Mouse (Mus musculus): Measurements from ENCODE around the gene Cela2a. TPM values are rescaled to one million over a fixed set of nuclear protein-coding genes. Genes with fewer than 3 reads are reported as not detected.

Gene Cela2a
- polyA plus RNA-seq, 1 experiment, result 0.13 TPM

DNA sequence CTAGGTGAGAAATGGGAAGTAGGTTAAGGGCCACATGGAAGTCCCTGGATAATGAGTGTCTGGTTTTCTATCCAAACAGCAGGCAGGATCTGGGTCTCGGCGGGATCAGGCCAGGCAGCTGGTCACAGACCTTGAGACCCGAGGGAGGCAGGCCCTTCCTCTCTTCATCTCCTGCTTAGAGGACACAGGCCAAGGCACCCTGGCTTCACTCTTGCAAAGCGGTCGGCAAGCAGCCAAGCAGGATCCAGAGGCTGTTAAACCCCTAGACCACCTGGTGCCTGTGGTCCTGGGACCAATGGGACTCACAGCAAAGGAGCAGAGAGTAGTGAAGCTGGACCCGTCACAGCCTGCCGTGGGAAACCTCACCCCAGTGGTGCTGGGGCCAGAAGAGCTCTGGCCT, 29.6 kb downstream of the Cela2a start:
- H3K4me3 ChIP-seq (replicated peaks; ENCODE audit: insufficient read depth, low read depth, low read length), result no peak overlapping the region
- H3K27me3 ChIP-seq (ENCODE audit: control insufficient read depth, insufficient read depth, low read length), result no peaks in the 10 kb centered on the region
- no peak for TF ChIP-seq POLR2A (IDR thresholded peaks at IDR 0.05; ENCODE audit: borderline replicate concordance, insufficient read depth, low read length)
- TF ChIP-seq CTCF (IDR thresholded peaks at IDR 0.05; ENCODE audit: borderline replicate concordance, insufficient read depth, low read depth, low read length), result no peak
- DNase-seq, result peak in 1 of 2 experiments; percentile 16
- H3K4me1 ChIP-seq (ENCODE audit: control insufficient read depth, insufficient read depth, low read length), result peaks cover 4% of the 10 kb centered on the region; the same call in 1 of the 2 replicates
- 55% methylated on average over 7 of the region's 7 CpGs for WGBS
- H3K27ac ChIP-seq (ENCODE audit: insufficient read depth, low read length), result no peak overlapping the region

DNA sequence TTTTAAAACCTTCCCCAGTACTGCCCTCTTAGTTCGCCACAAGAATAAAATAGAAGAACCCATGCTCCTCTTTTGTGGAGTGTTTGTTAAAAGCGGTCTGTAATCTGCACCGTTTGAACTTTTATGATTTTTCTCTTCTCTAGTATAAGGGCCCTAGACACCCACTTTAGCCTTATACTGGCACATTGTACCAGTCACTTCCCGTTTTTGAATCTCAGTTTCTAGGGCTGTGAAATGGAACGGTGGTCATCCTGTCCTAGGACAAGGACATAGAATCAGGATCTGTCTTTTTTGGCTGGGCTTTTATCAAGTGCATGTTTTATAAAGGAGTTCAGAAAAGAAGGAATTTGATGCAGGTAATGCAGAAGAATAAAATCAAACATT, 31.8 kb downstream of the Cela2a start:
- Histone ChIP-seq H3K27me3 (ENCODE audit: control insufficient read depth, insufficient read depth, low read length) (no peaks in the 10 kb centered on the region), H3K4me3 (replicated peaks; ENCODE audit: insufficient read depth, low read depth, low read length) (peak overlapping the region; percentile 76), H3K27ac (ENCODE audit: insufficient read depth, low read length) (peak overlapping the region; percentile 25; the same call in 1 of the 2 replicates), H3K4me1 (ENCODE audit: control insufficient read depth, insufficient read depth, low read length) (peaks cover 4% of the 10 kb centered on the region; the same call in 1 of the 2 replicates)
- no peak for TF ChIP-seq CTCF (IDR thresholded peaks at IDR 0.05; ENCODE audit: borderline replicate concordance, insufficient read depth, low read depth, low read length)
- no peak for TF ChIP-seq POLR2A (IDR thresholded peaks at IDR 0.05; ENCODE audit: borderline replicate concordance, insufficient read depth, low read length)
- 4% methylated on average over 5 of the region's 5 CpGs for WGBS
- DNase-seq, result no peak

DNA sequence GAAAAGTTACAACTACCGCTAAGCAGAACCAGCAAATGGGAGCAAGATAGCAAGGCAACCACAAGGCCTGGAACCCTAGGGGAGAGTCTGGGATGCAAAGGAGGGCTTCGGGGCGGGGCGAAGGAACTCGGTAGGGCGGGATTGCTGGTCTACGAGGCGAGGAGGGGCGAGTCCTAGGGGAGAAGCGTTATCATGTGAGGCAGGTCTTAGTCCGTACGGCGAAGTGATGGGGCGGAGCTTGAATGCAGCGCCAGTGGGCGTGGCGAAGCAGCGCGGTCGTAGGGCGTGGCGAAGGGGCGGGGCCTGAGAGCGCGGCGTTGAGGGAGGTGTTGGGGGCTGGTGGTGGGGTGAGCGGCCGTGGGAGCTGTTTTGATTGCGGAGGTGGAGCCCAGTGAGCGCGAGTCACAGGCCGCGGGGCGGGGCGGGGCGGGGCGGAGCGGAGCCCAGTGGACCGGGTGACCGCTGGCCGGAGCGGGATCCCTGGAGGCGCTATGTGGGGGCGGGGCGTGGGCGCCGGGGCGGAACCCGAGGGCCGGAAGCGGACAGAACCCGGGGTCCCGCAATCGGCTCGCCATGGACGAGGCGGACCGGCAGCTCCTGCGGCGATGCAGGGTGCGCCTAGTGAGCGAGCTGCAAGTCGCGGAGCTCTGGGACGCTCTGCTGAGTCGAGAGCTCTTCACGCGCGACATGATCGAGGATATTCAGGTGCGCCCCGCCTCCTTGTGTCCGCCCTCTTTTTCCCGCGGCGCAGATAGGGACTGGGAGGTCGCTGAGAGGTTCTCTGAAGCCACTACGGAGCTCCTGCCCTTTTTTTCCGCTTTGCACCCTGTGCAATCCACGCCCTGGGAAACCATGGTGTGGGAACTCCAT, 32.4 kb downstream of the Cela2a start, which contains the start of gene Casp9:
Casp9 (plus strand) TSS at position 331 of the 870 bp plus-strand sequence.
- no peaks in the 10 kb centered on the region for H3K27me3 ChIP-seq (ENCODE audit: control insufficient read depth, insufficient read depth, low read length)
- peak; percentile 65; the same call in 1 of the 2 replicates for TF ChIP-seq POLR2A (IDR thresholded peaks at IDR 0.05; ENCODE audit: borderline replicate concordance, insufficient read depth, low read length)
- TF ChIP-seq CTCF (IDR thresholded peaks at IDR 0.05; ENCODE audit: borderline replicate concordance, insufficient read depth, low read depth, low read length), result no peak
- peaks cover 4% of the 10 kb centered on the region; the same call in 1 of the 2 replicates for H3K4me1 ChIP-seq (ENCODE audit: control insufficient read depth, insufficient read depth, low read length)
- peak within 1 kb of the TSS; percentile 49 for H3K27ac ChIP-seq (ENCODE audit: insufficient read depth, low read length)
- H3K4me3 ChIP-seq (replicated peaks; ENCODE audit: insufficient read depth, low read depth, low read length), result peak within 1 kb of the TSS; percentile 76
- 1% methylated on average over 72 of the region's 80 CpGs for WGBS
- DNase-seq, result peak; percentile 96 to 98

DNA sequence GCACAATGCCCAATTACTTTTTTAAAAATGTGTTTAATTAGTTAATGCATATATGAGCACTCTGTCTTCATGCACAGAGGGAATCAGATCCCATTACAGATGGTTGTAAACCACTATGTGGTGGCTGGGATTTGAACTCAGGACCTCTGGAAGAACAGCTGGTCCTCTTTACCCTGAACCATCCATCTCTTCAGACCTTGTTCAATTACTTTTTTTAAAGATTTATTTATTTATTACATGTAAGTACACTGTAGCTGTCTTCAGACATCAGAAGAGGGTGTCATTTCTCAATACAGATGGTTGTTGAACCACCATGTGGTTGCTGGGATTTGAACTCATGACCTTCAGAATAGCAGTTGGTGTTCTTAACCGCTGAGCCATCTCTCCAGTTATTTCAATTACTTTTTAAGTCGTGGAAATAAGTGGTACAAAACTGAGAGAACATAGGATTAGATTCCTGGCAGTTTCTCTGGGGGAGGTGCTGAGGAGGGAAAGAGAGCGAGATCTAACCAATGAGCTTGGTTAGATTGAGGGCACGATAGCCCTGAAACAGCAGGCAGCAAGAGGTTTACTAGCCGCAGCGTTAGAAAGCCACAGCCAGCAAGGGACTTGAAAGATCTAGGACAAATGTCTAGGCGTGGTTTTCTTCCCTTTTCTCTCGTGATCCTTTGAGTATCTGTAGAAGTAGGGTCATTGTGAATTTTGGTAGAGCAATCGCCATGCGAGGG, 33.2 kb downstream of the Cela2a start:
- TF ChIP-seq POLR2A (IDR thresholded peaks at IDR 0.05; ENCODE audit: borderline replicate concordance, insufficient read depth, low read length) (no peak), CTCF (IDR thresholded peaks at IDR 0.05; ENCODE audit: borderline replicate concordance, insufficient read depth, low read depth, low read length) (no peak)
- H3K27ac ChIP-seq (ENCODE audit: insufficient read depth, low read length), result peak overlapping the region; percentile 49
- H3K27me3 ChIP-seq (ENCODE audit: control insufficient read depth, insufficient read depth, low read length), result no peaks in the 10 kb centered on the region
- H3K4me3 ChIP-seq (replicated peaks; ENCODE audit: insufficient read depth, low read depth, low read length), result peak overlapping the region; percentile 76
- 9% methylated on average over 10 of the region's 10 CpGs for WGBS
- H3K4me1 ChIP-seq (ENCODE audit: control insufficient read depth, insufficient read depth, low read length), result peaks cover 4% of the 10 kb centered on the region; the same call in 1 of the 2 replicates
- DNase-seq, result no peak

DNA sequence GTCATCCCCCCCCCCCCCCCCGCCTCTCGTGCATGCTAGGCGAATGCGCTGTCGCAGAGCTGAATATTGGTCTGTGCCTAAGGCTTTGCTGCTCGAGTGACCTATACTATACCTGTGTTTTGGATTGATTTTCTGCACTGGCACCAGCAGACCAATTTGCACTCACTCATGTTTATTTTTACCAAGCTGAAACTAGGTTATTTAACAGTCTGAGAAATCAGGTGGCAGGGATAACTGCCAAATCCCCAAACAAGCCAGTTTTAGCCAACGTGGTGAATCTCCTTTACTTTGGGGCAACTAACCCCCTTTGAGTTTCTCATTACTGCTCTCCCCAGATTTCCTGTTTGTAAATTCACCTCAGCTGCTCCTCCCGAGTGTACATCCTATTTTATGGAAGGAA, 34.0 kb downstream of the Cela2a start:
- Histone ChIP-seq H3K27me3 (ENCODE audit: control insufficient read depth, insufficient read depth, low read length) (no peaks in the 10 kb centered on the region), H3K4me1 (ENCODE audit: control insufficient read depth, insufficient read depth, low read length) (peaks cover 4% of the 10 kb centered on the region; the same call in 1 of the 2 replicates), H3K27ac (ENCODE audit: insufficient read depth, low read length) (no peak overlapping the region), H3K4me3 (replicated peaks; ENCODE audit: insufficient read depth, low read depth, low read length) (no peak overlapping the region)
- TF ChIP-seq POLR2A (IDR thresholded peaks at IDR 0.05; ENCODE audit: borderline replicate concordance, insufficient read depth, low read length) (no peak), CTCF (IDR thresholded peaks at IDR 0.05; ENCODE audit: borderline replicate concordance, insufficient read depth, low read depth, low read length) (no peak)
- 34% methylated on average over 8 of the region's 8 CpGs for WGBS
- peak; percentile 44 to 77 for DNase-seq

DNA sequence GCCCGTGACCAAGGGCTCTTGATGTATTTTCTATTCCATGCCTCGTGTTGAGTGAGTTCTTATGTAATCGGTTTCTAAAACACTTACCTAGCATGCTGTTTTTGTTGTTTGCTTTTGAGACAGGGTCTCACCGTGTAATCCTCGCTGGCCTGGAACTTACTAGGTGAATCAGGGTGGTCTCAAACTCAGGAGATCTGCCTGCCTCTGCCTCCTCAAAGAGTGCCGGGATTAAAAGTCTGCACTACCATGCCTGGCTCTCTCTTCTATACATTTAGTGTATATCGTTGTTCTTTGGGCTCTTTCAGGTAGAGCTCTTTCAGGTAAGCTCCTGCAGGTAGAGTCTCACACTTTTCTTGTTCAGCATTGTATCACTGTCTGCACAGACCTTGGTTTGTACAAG, 34.5 kb downstream of the Cela2a start:
- no peak for TF ChIP-seq POLR2A (IDR thresholded peaks at IDR 0.05; ENCODE audit: borderline replicate concordance, insufficient read depth, low read length)
- no peak for TF ChIP-seq CTCF (IDR thresholded peaks at IDR 0.05; ENCODE audit: borderline replicate concordance, insufficient read depth, low read depth, low read length)
- Histone ChIP-seq H3K27me3 (ENCODE audit: control insufficient read depth, insufficient read depth, low read length) (no peaks in the 10 kb centered on the region), H3K4me3 (replicated peaks; ENCODE audit: insufficient read depth, low read depth, low read length) (no peak overlapping the region), H3K27ac (ENCODE audit: insufficient read depth, low read length) (no peak overlapping the region), H3K4me1 (ENCODE audit: control insufficient read depth, insufficient read depth, low read length) (peaks cover 4% of the 10 kb centered on the region; the same call in 1 of the 2 replicates)
- DNase-seq, result no peak
- WGBS, result 87% methylated on average over 7 of the region's 7 CpGs

DNA sequence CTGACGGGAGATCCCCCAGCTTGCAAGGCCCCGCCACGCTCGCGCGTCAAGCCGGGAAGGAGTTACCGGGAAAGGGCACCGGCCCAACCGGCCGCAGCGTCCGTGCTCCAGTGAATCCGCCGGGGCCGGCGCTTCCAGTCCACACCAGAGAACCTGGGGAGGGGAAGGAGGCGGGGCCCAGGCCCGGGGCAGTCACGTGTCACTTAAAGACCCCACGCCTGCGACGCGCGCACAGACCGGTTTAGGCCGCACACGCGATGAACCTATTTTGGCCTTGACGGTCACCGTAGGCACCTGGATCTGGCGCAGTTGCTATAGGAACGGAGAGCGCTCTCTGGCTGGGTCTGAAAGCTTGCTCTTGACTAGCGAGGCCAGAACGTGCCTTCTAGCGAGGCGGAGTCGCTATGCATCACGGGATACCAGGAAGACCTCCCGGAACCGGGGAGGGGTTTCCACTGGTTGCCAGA, 35.4 kb downstream of the Cela2a start, which contains the start of gene Dnajc16:
Dnajc16 (minus strand) TSS at position 408 of the 467 bp plus-strand sequence.
- Histone ChIP-seq H3K4me3 (replicated peaks; ENCODE audit: insufficient read depth, low read depth, low read length) (peak within 1 kb of the TSS; percentile 63), H3K27ac (ENCODE audit: insufficient read depth, low read length) (peak within 1 kb of the TSS; percentile 20), H3K27me3 (ENCODE audit: control insufficient read depth, insufficient read depth, low read length) (no peaks in the 10 kb centered on the region), H3K4me1 (ENCODE audit: control insufficient read depth, insufficient read depth, low read length) (peaks cover 4% of the 10 kb centered on the region; the same call in 1 of the 2 replicates)
- TF ChIP-seq POLR2A (IDR thresholded peaks at IDR 0.05; ENCODE audit: borderline replicate concordance, insufficient read depth, low read length) (peak; percentile 54; the same call in 1 of the 2 replicates), CTCF (IDR thresholded peaks at IDR 0.05; ENCODE audit: borderline replicate concordance, insufficient read depth, low read depth, low read length) (no peak)
- whole genome bisulfite sequencing, result under 1% methylated on average over 42 of the region's 42 CpGs
- DNase-seq, result peak; percentile 97 to 99

Data from cerebellum, adult 2 months (tissue).